Mouse (Mus musculus) heart, embryonic 16.5 days (tissue): ENCODE measurements around the gene Sccpdh. TPM values are rescaled to one million over a fixed set of nuclear protein-coding genes. Genes with fewer than 3 reads are reported as not detected.
A peak's percentile ranks its signal among the peaks of the same experiment; 100 is the strongest.

Source experiments
- ATAC-seq: fragments of 200-750 bp; cut with Nextera tagmentation; replicated peaks from 2 replicates; pipeline ENCODE4 v1.8.0; 2017; ENCODE audit warnings: moderate number of reproducible peaks; ENCODE audit not compliant: insufficient read depth, low FRiP score; ENCODE audit errors: extremely low read depth
- H3K27ac ChIP-seq: fragments of 300-500 bp; sonication (generic); 2 replicates; pipeline ENCODE4 v1.5.1; 2014; ENCODE audit warnings: mild to moderate bottlenecking, low read length, control low read depth, moderate library complexity
- H3K27me3 ChIP-seq: fragments of 300-500 bp; sonication (generic); 2 replicates; pipeline ENCODE4 v1.6.1; 2014; ENCODE audit warnings: low read length, mixed read lengths; ENCODE audit not compliant: control insufficient read depth, insufficient read depth
- H3K36me3 ChIP-seq: fragments of 300-500 bp; sonication (generic); 2 replicates; pipeline ENCODE4 v1.6.1; 2014; ENCODE audit not compliant: control insufficient read depth, insufficient read depth
- H3K4me1 ChIP-seq: fragments of 300-500 bp; sonication (generic); 2 replicates; pipeline ENCODE4 v1.6.1; 2014; ENCODE audit warnings: low read length, mixed read lengths; ENCODE audit not compliant: control insufficient read depth, insufficient read depth
- H3K4me2 ChIP-seq: fragments of 300-500 bp; sonication (generic); 2 replicates; pipeline ENCODE4 v1.6.1; 2014; ENCODE audit warnings: low read depth, mild to moderate bottlenecking, control low read depth, low read length
- H3K4me3 ChIP-seq: fragments of 300-500 bp; sonication (generic); 2 replicates; pipeline ENCODE4 v1.5.1; 2014; ENCODE audit warnings: mild to moderate bottlenecking, control low read depth, low read length
- H3K9ac ChIP-seq: fragments of 300-500 bp; sonication (generic); 2 replicates; pipeline ENCODE4 v1.6.1; 2014; ENCODE audit warnings: low read length, control low read depth
- H3K9me3 ChIP-seq: fragments of 300-500 bp; sonication (generic); replicated peaks from 2 replicates; pipeline ENCODE4 v1.6.1; 2016; ENCODE audit warnings: low read length; ENCODE audit not compliant: control insufficient read depth
- WGBS: fragments of 180-500 bp; shearing (Covaris S2); extraction: QIAGEN DNeasy Blood & Tissue Kit; methylation state at CpG from one replicate; pipeline ENCODE4 v1.1.7; 2014; 5-methylcytosine and 5-hydroxymethylcytosine counted together
- polyA plus RNA-seq: library from polyadenylated mRNA; unstranded; fragments of >200 nt; fragmentation: Nextera tagmentation; extraction: Ambion mirVana; gene quantifications from 2 replicates; pipeline ENCODE4 v1.2.1, GENCODE M21; 2015

Gene Sccpdh
- polyA plus RNA-seq, 1 experiment from 2014 or later: 109 TPM

- H3K27ac ChIP-seq: no peak overlapping the region
- H3K4me3 ChIP-seq: no peak overlapping the region
Observed at GRCm38 (mm10) chr1:179651224-179651623, 16.8 kb upstream of the Sccpdh start.

GRCm38 (mm10) chr1:179663065-179663464 lies 4.9 kb upstream of the Sccpdh start:
- Histone ChIP-seq H3K9me3 (no peaks in the 10 kb centered on the region), H3K4me1 (0 out of 2 replicates have a peak, but pooled peaks cover 3% of the 10 kb centered on the region), H3K9ac (no peak overlapping the region), H3K27ac (no peak overlapping the region), H3K36me3 (no peaks in the 10 kb centered on the region), H3K4me2 (no peak overlapping the region), H3K4me3 (no peak overlapping the region), H3K27me3 (no peaks in the 10 kb centered on the region)
- no peak for ATAC-seq
- WGBS: 72% methylated on average over 5 of the region's 5 CpGs

More at GRCm38 (mm10) chr1:179651224-179651623, 16.8 kb upstream of the Sccpdh start:
- no peaks in the 10 kb centered on the region for H3K36me3 ChIP-seq
- H3K4me1 ChIP-seq: peaks cover 2% of the 10 kb centered on the region; the same call in 1 of the 2 replicates
- ATAC-seq: no peak
- no peak overlapping the region for H3K4me2 ChIP-seq
- 79% methylated on average over 5 of the region's 5 CpGs for WGBS
- no peak overlapping the region for H3K9ac ChIP-seq
- no peaks in the 10 kb centered on the region for H3K9me3 ChIP-seq
- no peaks in the 10 kb centered on the region for H3K27me3 ChIP-seq

GRCm38 (mm10) chr1:179664309-179664930 lies 3.6 kb upstream of the Sccpdh start:
- Histone ChIP-seq H3K27ac (no peak overlapping the region), H3K4me1 (peaks cover 5% of the 10 kb centered on the region; the same call in 1 of the 2 replicates), H3K4me3 (no peak overlapping the region), H3K27me3 (no peaks in the 10 kb centered on the region), H3K9me3 (no peaks in the 10 kb centered on the region), H3K9ac (no peak overlapping the region), H3K36me3 (no peaks in the 10 kb centered on the region), H3K4me2 (no peak overlapping the region)
- ATAC-seq: no peak
- WGBS: 80% methylated on average over 4 of the region's 4 CpGs

GRCm38 (mm10) chr1:179666971-179667370 lies 1.0 kb upstream of the Sccpdh start:
- WGBS: 72% methylated on average over 2 of the region's 2 CpGs
- Histone ChIP-seq H3K36me3 (0 out of 2 replicates have a peak, but pooled peaks cover 5% of the 10 kb centered on the region), H3K27me3 (no peaks in the 10 kb centered on the region), H3K9ac (no peak overlapping the region; the same call in 1 of the 2 replicates), H3K4me3 (peak overlapping the region; percentile 74), H3K4me1 (peaks cover 5% of the 10 kb centered on the region; the same call in 1 of the 2 replicates), H3K9me3 (no peaks in the 10 kb centered on the region), H3K27ac (peak overlapping the region; percentile 93; the same call in 1 of the 2 replicates), H3K4me2 (peak overlapping the region; percentile 87)
- no peak for ATAC-seq

GRCm38 (mm10) chr1:179667450-179667849 lies 560 bp upstream of the Sccpdh start:
- Histone ChIP-seq H3K4me2 (peak overlapping the region; percentile 87), H3K9ac (peak overlapping the region; percentile 91), H3K27me3 (no peaks in the 10 kb centered on the region), H3K27ac (peak overlapping the region; percentile 93), H3K9me3 (no peaks in the 10 kb centered on the region), H3K4me1 (peaks cover 5% of the 10 kb centered on the region; the same call in 1 of the 2 replicates), H3K36me3 (0 out of 2 replicates have a peak, but pooled peaks cover 5% of the 10 kb centered on the region), H3K4me3 (peak overlapping the region; percentile 74)
- ATAC-seq: peak; percentile 39; the same call in 1 of the 2 replicates
- 15% methylated on average over 7 of the region's 7 CpGs for WGBS

GRCm38 (mm10) chr1:179668836-179669537 lies 977 bp downstream of the Sccpdh start:
- Histone ChIP-seq H3K9me3 (no peaks in the 10 kb centered on the region), H3K27me3 (no peaks in the 10 kb centered on the region), H3K4me3 (peak overlapping the region; percentile 74), H3K4me2 (peak overlapping the region; percentile 87), H3K9ac (peak overlapping the region; percentile 91), H3K4me1 (peaks cover 5% of the 10 kb centered on the region; the same call in 1 of the 2 replicates), H3K36me3 (peaks cover 8% of the 10 kb centered on the region; the same call in 1 of the 2 replicates), H3K27ac (peak overlapping the region; percentile 93)
- WGBS: 19% methylated on average over 12 of the region's 12 CpGs
- no peak for ATAC-seq

- WGBS: 91% methylated on average over 3 of the region's 3 CpGs
- peaks cover 28% of the 10 kb centered on the region for H3K36me3 ChIP-seq
- no peak for ATAC-seq
Observed at GRCm38 (mm10) chr1:179674355-179674754, 6.3 kb downstream of the Sccpdh start.

GRCm38 (mm10) chr1:179677031-179677430 lies 9.0 kb downstream of the Sccpdh start:
- H3K36me3 ChIP-seq: peaks cover 31% of the 10 kb centered on the region
- H3K4me1 ChIP-seq: peaks cover 5% of the 10 kb centered on the region; the same call in 1 of the 2 replicates
- no peak overlapping the region for H3K27ac ChIP-seq
- ATAC-seq: no peak
- no peak overlapping the region for H3K9ac ChIP-seq
- WGBS: 79% methylated on average over 2 of the region's 2 CpGs
- H3K9me3 ChIP-seq: no peaks in the 10 kb centered on the region
- H3K27me3 ChIP-seq: no peaks in the 10 kb centered on the region
- no peak overlapping the region for H3K4me2 ChIP-seq
- H3K4me3 ChIP-seq: no peak overlapping the region

More at GRCm38 (mm10) chr1:179674355-179674754, 6.3 kb downstream of the Sccpdh start:
- H3K9ac ChIP-seq: no peak overlapping the region
- peaks cover 5% of the 10 kb centered on the region; the same call in 1 of the 2 replicates for H3K4me1 ChIP-seq
- H3K27me3 ChIP-seq: no peaks in the 10 kb centered on the region
- no peak overlapping the region for H3K4me3 ChIP-seq
- no peak overlapping the region for H3K4me2 ChIP-seq
- H3K9me3 ChIP-seq: no peaks in the 10 kb centered on the region
- H3K27ac ChIP-seq: no peak overlapping the region

GRCm38 (mm10) chr1:179679326-179679725 lies 11.3 kb downstream of the Sccpdh start:
- Histone ChIP-seq H3K4me2 (no peak overlapping the region), H3K27me3 (no peaks in the 10 kb centered on the region), H3K27ac (no peak overlapping the region), H3K9me3 (no peaks in the 10 kb centered on the region), H3K36me3 (peaks cover 35% of the 10 kb centered on the region), H3K4me1 (peaks cover 5% of the 10 kb centered on the region; the same call in 1 of the 2 replicates), H3K4me3 (no peak overlapping the region), H3K9ac (no peak overlapping the region)
- no peak for ATAC-seq
- WGBS: 95% methylated on average over 4 of the region's 4 CpGs
